Mouse (Mus musculus) effector memory CD4-positive, alpha-beta T cell, adult 5 months (primary cell): Measurements from ENCODE around the gene Ttc29. TPM values are rescaled to one million over a fixed set of nuclear protein-coding genes. Genes with fewer than 3 reads are reported as not detected.

Experiments used
- polyA plus RNA-seq: library from polyadenylated mRNA; unstranded; fragments of 100-300 nt; shearing (Covaris generic); gene quantifications from one replicate; pipeline ENCODE4 v1.2.1, GENCODE M21; 2017

The Ttc29 gene
- not detected for polyA plus RNA-seq

GRCm38 (mm10) chr8:78213074-78213473 is at the start of gene Ttc29:
Ttc29 (plus strand) TSS chr8:78213297.

DNA sequence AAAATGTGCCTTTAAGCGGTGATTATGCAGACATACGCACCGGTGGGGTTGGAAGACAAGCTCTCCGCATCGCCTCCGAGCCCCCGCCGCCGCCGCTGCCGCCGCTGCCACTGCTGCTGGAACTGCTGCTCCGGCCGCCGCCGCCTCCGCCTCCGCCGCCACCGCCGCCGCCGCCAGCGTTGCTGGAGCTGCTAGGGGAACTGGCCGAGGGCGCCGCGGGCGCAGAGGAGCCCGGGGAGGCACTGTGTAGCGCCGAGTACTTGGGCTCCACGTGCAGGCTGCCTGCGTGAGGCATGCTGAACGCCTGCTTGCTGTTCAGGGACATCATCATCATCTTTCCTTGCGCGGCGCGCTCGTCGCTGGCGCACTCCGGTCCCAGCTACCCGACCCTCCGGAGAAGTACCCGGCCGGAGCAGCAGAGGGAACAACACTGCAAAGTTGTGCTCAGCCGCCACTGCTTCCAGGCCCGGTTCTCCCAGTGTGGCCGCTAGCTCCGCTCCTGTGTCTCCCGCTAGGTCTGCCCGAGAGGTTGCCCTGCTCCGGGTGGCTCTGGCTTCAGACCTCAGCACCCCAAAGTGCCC is 223.1 kb downstream of the Ttc29 start, which contains the start of gene Pou4f2:
Gene Pou4f2 (minus strand): TSS at position 575 of the 581 bp plus-strand sequence.

Other genes with a start within 250 kb of the Ttc29 start
- not detected for gene Pou4f2, start 223.3 kb downstream of the Ttc29 start, polyA plus RNA-seq